ENCODE assay signal across 25 mouse cellular contexts in genomic region chr6:82699831-82700230, GRCm38 (mm10). TPM values are rescaled to one million over a fixed set of nuclear protein-coding genes. Genes with fewer than 3 reads are reported as not detected.
DNase-seq lines count a peak whose midpoint lies in the region; ATAC-seq lines count a peak whose summit lies in the region.
"Had no signal": no experiment of that assay in that cellular context is flagged by ENCODE, and none has a peak within 500 bp of the region (broad histone marks: within the 10 kb centered on the region; RNA-seq: fewer than 3 reads in every experiment).

No protein-coding gene starts in this region.

- no peaks in the 10 kb centered on the region for H3K9me3 ChIP-seq in hindbrain, embryonic 16.5 days (ENCODE audit: control insufficient read depth, low read length)
- H3K9me3 ChIP-seq in hindbrain, embryonic 11.5 days (ENCODE audit: control insufficient read depth, low read length): no peaks in the 10 kb centered on the region
- no peaks in the 10 kb centered on the region for H3K9me3 ChIP-seq in embryonic facial prominence, embryonic 10.5 days
- H3K9me3 ChIP-seq in midbrain, embryonic 14.5 days (ENCODE audit: control insufficient read depth, low read length): no peaks in the 10 kb centered on the region
- H3K9me3 ChIP-seq: embryonic facial prominence, embryonic 13.5 days; heart, embryonic 12.5 days; limb, embryonic 10.5 days; neural tube, embryonic 13.5 days had no signal

- no peak overlapping the region for H3K4me3 ChIP-seq in hindbrain, embryonic 16.5 days (ENCODE audit: low read length)
- H3K4me3 ChIP-seq in hindbrain, embryonic 11.5 days (ENCODE audit: low read depth, low read length): no peak overlapping the region
- no peak overlapping the region for H3K4me3 ChIP-seq in embryonic facial prominence, embryonic 10.5 days
- no peak overlapping the region for H3K4me3 ChIP-seq in midbrain, embryonic 14.5 days (replicated peaks; ENCODE audit: low read depth, low read length)
- H3K4me3 ChIP-seq: embryonic facial prominence, embryonic 13.5 days; heart, embryonic 12.5 days; limb, embryonic 10.5 days; neural tube, embryonic 13.5 days had no signal

- H3K4me1 ChIP-seq in hindbrain, embryonic 16.5 days (ENCODE audit: control insufficient read depth, insufficient read depth, low read depth, low read length): peaks cover 8% of the 10 kb centered on the region; the same call in 1 of the 2 replicates
- H3K4me1 ChIP-seq in hindbrain, embryonic 11.5 days (replicated peaks; ENCODE audit: control insufficient read depth, insufficient read depth, low read length): peaks cover 2% of the 10 kb centered on the region; the same call in 1 of the 2 replicates
- H3K4me1 ChIP-seq in embryonic facial prominence, embryonic 10.5 days: peaks cover 15% of the 10 kb centered on the region
- H3K4me1 ChIP-seq in midbrain, embryonic 14.5 days (ENCODE audit: control insufficient read depth, insufficient read depth, low read length): peaks cover 13% of the 10 kb centered on the region
- H3K4me1 ChIP-seq: heart, embryonic 12.5 days had no signal

- no peaks in the 10 kb centered on the region for H3K27me3 ChIP-seq in hindbrain, embryonic 16.5 days (replicated peaks; ENCODE audit: control insufficient read depth, insufficient read depth, low read length)
- no peaks in the 10 kb centered on the region for H3K27me3 ChIP-seq in hindbrain, embryonic 11.5 days (ENCODE audit: control insufficient read depth, insufficient read depth, low read length)
- H3K27me3 ChIP-seq in embryonic facial prominence, embryonic 10.5 days (replicated peaks; ENCODE audit: low read depth, poor library complexity, severe bottlenecking): no peaks in the 10 kb centered on the region
- H3K27me3 ChIP-seq in midbrain, embryonic 14.5 days (ENCODE audit: control insufficient read depth, insufficient read depth, low read length): no peaks in the 10 kb centered on the region
- H3K27me3 ChIP-seq: embryonic facial prominence, embryonic 13.5 days; neural tube, embryonic 13.5 days; Patski had no signal

- H3K27ac ChIP-seq in hindbrain, embryonic 16.5 days (ENCODE audit: low read depth, low read length): peak overlapping the region; percentile 34; the same call in 1 of the 2 replicates
- no peak overlapping the region for H3K27ac ChIP-seq in hindbrain, embryonic 11.5 days (ENCODE audit: low read depth, low read length)
- H3K27ac ChIP-seq in embryonic facial prominence, embryonic 10.5 days (replicated peaks): no peak overlapping the region
- peak overlapping the region; percentile 61; the same call in 1 of the 2 replicates for H3K27ac ChIP-seq in midbrain, embryonic 14.5 days (replicated peaks; ENCODE audit: low read depth, low read length)
- H3K27ac ChIP-seq: embryonic facial prominence, embryonic 13.5 days; limb, embryonic 10.5 days; neural tube, embryonic 13.5 days had no signal

- no peaks in the 10 kb centered on the region for H3K36me3 ChIP-seq in hindbrain, embryonic 16.5 days (ENCODE audit: control insufficient read depth, insufficient read depth, low read length)
- no peaks in the 10 kb centered on the region for H3K36me3 ChIP-seq in hindbrain, embryonic 11.5 days (ENCODE audit: control insufficient read depth, insufficient read depth, low read length)
- no peaks in the 10 kb centered on the region for H3K36me3 ChIP-seq in embryonic facial prominence, embryonic 10.5 days (replicated peaks)
- no peaks in the 10 kb centered on the region for H3K36me3 ChIP-seq in midbrain, embryonic 14.5 days (ENCODE audit: control insufficient read depth, insufficient read depth, low read length)
- H3K36me3 ChIP-seq: embryonic facial prominence, embryonic 13.5 days; heart, embryonic 12.5 days; limb, embryonic 10.5 days; neural tube, embryonic 13.5 days had no signal

- WGBS in hindbrain, embryonic 16.5 days: 8% methylated on average over 5 of the region's 5 CpGs
- 15% methylated on average over 5 of the region's 5 CpGs for WGBS in hindbrain, embryonic 11.5 days
- WGBS in embryonic facial prominence, embryonic 10.5 days: 22% methylated on average over 5 of the region's 5 CpGs
- WGBS in midbrain, embryonic 14.5 days: 3% methylated on average over 5 of the region's 5 CpGs

- H3K4me2 ChIP-seq in hindbrain, embryonic 16.5 days (ENCODE audit: low read length): no peak overlapping the region
- no peak overlapping the region for H3K4me2 ChIP-seq in hindbrain, embryonic 11.5 days (replicated peaks; ENCODE audit: low read depth, low read length)
- no peak overlapping the region for H3K4me2 ChIP-seq in midbrain, embryonic 14.5 days (ENCODE audit: low read length)
- H3K4me2 ChIP-seq: embryonic facial prominence, embryonic 13.5 days; heart, embryonic 12.5 days; neural tube, embryonic 13.5 days had no signal

- no peak for DNase-seq in hindbrain, embryonic 11.5 days (ENCODE audit: low spot score)
- peak; percentile 24 for DNase-seq in embryonic facial prominence, embryonic 10.5 days (ENCODE audit: low spot score)
- peak; percentile 59 for DNase-seq in midbrain, embryonic 14.5 days
- no peak for DNase-seq in layer of hippocampus, postnatal 36 days
- no peak for DNase-seq in gastrocnemius, postnatal 36 days
- no peak for DNase-seq in thymus, postnatal 10 days (ENCODE audit: low spot score in 2 of 2)
- DNase-seq: adrenal gland, postnatal 10 days; B cell, adult 2 months; cerebellum, adult 11-12 months; cerebellum, postnatal 14 days; heart, adult 11 months; heart, postnatal 14 days; kidney, adult 18-20 months; kidney, postnatal 14 days; lung, adult 18-20 months; lung, postnatal 14 days; spleen, adult 18-20 months had no signal

- peak; percentile 64 for ATAC-seq in hindbrain, embryonic 16.5 days
- no peak for ATAC-seq in hindbrain, embryonic 11.5 days (ENCODE audit: low FRiP score)
- 0 out of 2 replicates have a peak, but pooled peaks have one; percentile 31 for ATAC-seq in midbrain, embryonic 14.5 days (ENCODE audit: low FRiP score, low TSS enrichment)
- ATAC-seq: activated CD4-positive, CD25-positive, alpha-beta regulatory T cell, adult 4 months; forebrain, embryonic 16.5 days; Patski had no signal

- intact Hi-C loops in gastrocnemius, postnatal 36 days (cut with DNase I): loop anchor here (5.0 kb wide), 1 partner anchor 713 kb away; no protein-coding TSS in a partner anchor

- H3K9ac ChIP-seq in hindbrain, embryonic 16.5 days (ENCODE audit: low read depth, low read length): no peak overlapping the region
- no peak overlapping the region for H3K9ac ChIP-seq in hindbrain, embryonic 11.5 days (ENCODE audit: low read depth, low read length)
- no peak overlapping the region for H3K9ac ChIP-seq in midbrain, embryonic 14.5 days (replicated peaks; ENCODE audit: low read length)
- H3K9ac ChIP-seq: embryonic facial prominence, embryonic 13.5 days; heart, embryonic 12.5 days; neural tube, embryonic 13.5 days had no signal

RNA-seq across cellular contexts. Expression of gene Pole4, which starts 5.3 kb away (rescaled TPM):
- polyA plus RNA-seq in hindbrain, embryonic 16.5 days (2015; fragmentation: Nextera tagmentation; extraction: Ambion mirVana): 124 and 141 TPM in 2 replicates
- 104 and 107 TPM in 2 replicates for polyA plus RNA-seq in hindbrain, embryonic 11.5 days (2014; fragmentation: Nextera tagmentation; extraction: Ambion mirVana)
- 91.8 and 95.3 TPM in 2 replicates for polyA plus RNA-seq in embryonic facial prominence, embryonic 10.5 days (2016; fragmentation: Nextera tagmentation; extraction: Ambion mirVana)
- polyA plus RNA-seq in midbrain, embryonic 14.5 days (2014; fragmentation: Nextera tagmentation; extraction: Ambion mirVana): 119 and 134 TPM in 2 replicates
- total RNA-seq in layer of hippocampus, postnatal 36 days (2021): 10 to 100 TPM; 34.3 to 35.3 TPM
- 10 to 100 TPM; 14.0 to 16.5 TPM for total RNA-seq in gastrocnemius, postnatal 36 days (2021)

Comparison
In these comparisons a context has a peak if more than half of its experiments do, and no peak if none do; other contexts are left out.
1. H3K27ac ChIP-seq: peak in hindbrain, embryonic 16.5 days (single experiment) and midbrain, embryonic 14.5 days (single experiment); none in hindbrain, embryonic 11.5 days (single experiment) and embryonic facial prominence, embryonic 10.5 days (single experiment).
2. DNase-seq: peak in embryonic facial prominence, embryonic 10.5 days (single experiment) and midbrain, embryonic 14.5 days (single experiment); none in hindbrain, embryonic 11.5 days (single experiment), layer of hippocampus, postnatal 36 days (0 of 2), gastrocnemius, postnatal 36 days (0 of 2) and thymus, postnatal 10 days (0 of 2).